Mouse (Mus musculus) mature B cell (primary cell): ENCODE results near the gene Ubc.

Experiments
- in situ Hi-C: fragments of 300-500 bp; cut with MboI; formaldehyde crosslinking; loops from 2 replicates; pipeline ENCODE4 v1.14.3; 2019

The Ubc gene

GRCm38 (mm10) chr5:125382673-125383558 lies 7.1 kb downstream of the Ubc start:
- in situ Hi-C loops = no loop called here

GRCm38 (mm10) chr5:125381954-125382672 lies 7.9 kb downstream of the Ubc start:
- in situ Hi-C loops = no loop called here

- in situ Hi-C loops = no loop called here
Measured at GRCm38 (mm10) chr5:125378919-125379318, 11.1 kb downstream of the Ubc start.

DNA sequence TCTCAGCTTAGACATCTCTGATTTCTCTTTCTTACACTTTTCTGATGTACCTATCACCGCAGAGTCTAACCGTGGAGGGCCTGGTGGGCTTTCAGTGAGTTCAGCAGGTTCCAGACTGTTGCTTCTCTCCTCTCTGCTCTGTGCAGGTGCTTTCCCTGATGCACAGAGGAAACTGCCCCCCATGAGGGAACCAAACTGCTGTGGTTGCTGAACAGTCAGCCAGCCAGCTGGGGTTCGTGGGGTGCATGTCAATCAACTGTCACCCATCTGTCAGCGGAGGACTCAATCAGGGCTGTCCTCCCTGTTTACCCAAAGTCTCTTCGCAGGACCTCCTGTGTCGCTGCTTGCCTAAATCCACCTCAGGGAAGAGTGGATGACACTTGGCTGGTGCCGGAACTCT lies 12.8 kb downstream of the Ubc start:
- in situ Hi-C loops = no loop called here

- in situ Hi-C loops = no loop called here
Measured at GRCm38 (mm10) chr5:125375871-125376270, 14.1 kb downstream of the Ubc start.

- in situ Hi-C loops = no loop called here
Measured at GRCm38 (mm10) chr5:125372027-125372426, 18.0 kb downstream of the Ubc start.

GRCm38 (mm10) chr5:125370950-125371693 lies 18.9 kb downstream of the Ubc start:
- in situ Hi-C loops = no loop called here

DNA sequence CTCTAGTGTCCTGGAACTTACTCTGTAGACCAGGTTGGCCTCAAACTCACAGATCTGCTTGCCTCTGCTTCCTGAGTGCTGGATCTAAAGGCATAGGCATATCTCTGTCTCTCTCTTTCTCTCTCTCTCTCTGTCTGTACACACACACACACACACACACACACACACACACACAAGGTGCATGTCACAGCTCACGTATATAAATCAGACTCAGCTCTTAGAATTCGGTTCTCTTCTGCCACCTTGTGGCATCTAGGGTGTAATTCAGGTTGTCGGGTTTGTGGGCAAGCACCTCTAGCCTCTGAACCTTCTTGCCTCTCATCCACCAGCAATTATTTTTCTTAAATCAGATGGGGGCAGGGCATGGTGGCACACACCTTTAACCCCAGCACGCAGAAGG lies 21.4 kb downstream of the Ubc start:
- in situ Hi-C loops = no loop called here

DNA sequence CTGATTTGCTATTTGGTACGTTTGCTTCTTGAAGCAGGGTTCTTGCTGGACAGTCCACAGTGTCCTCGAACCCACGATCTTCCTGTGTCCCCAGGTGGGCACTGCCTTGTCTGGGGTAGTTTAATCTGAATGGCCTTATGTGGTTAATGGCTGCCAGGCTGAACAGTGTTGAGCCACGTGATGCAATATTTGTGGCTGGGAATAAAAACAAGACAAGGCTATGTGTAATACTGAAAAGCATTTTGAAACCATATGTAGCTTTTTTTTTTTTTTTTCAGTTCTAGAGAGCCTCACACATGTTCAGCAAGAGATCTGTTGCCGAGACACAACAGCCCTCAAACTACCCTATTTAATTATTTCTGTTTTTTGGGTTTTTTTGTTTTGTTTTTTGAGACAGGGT lies 21.8 kb downstream of the Ubc start:
- in situ Hi-C loops = no loop called here

DNA sequence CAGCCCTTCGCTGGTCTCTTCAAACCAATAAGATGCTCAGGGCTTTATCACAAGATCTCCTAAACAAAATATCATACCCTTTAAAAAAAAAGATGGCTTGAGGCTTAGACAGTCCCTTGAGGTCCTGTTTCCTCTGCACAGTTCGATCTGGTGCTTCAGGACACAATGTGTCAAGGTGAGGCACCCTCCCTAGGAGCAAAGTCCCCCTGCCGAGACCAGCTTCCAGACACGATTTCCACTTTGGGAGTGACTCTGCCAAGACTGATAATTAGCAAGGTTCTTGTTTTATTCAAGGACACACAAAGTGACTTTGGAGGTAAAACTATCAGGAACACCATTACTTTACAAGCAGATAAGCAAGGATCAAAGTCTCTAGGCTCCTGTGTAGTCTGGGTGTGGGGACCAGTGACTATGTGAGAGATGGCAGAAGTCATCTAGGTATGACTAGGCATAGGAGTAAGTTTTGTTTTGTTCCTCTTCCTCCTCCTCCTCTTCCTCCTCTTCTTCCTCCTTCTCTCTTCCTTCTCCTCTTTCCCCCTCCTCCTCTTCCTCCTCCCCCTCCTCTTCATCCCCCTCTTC lies 25.1 kb downstream of the Ubc start:
- in situ Hi-C loops = no loop called here

DNA sequence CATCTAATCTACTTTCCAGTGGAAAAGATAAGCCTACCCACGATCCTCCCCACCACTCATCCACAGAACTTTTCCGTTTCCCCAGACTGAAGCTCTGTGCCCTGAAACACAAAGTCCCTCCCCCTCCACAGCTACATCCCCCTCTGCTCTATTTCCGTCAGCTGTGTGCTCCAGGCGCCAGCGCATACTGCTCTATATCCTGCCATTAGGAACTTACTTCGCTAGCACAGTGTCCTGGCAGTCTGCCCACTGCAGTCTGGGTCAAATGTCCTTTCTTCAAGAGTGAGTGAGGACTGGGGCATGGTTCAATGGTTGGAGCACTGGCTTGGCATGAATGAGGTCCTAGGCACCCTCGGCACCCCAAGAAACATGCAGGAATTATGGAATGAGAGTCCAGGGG lies 26.1 kb downstream of the Ubc start:
- in situ Hi-C loops = no loop called here

DNA sequence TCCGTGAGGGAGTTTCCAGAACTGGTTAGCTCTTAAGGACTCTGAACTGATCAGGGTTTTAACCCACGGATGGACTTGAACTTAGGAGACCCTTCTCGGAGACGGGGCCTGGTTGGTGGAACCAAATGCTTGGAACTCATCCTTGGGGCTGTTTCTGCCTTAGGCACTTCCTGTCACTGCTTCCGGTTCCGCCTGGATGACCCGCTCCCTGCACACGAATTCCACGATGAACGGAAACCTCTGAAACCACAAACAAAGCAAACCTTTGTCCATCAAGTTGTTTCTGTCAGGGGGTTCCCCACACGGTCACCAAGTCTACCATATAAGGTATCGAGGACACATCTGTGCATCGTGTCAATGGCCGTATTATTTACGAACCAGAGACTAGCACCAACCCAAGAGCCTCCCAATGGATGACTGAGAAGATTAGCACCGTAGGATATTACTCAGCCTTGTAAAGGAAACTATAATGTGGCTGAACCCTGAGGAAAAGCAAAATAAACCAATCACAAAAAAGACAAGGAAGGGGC lies 29.0 kb downstream of the Ubc start:
- in situ Hi-C loops = no loop called here

DNA sequence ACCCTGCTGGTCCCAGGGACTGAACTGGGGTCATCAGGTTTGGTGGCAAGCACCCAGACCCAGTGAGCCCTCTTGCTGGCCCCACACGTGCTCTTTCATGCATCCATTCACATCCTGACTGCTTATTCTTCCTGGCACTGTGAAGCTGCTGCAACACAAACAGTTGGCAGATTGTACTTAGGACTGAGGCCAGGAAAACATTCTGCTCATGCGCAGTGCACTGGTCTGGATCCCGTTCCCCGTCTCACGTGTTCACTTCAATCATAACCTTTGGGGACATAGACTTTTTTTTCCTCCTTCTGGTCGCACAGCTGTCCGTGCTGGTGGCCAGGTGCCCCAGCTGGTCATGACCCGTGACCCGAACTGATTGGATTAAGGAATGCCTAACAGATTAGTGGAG lies 29.4 kb downstream of the Ubc start:
- in situ Hi-C loops = no loop called here

DNA sequence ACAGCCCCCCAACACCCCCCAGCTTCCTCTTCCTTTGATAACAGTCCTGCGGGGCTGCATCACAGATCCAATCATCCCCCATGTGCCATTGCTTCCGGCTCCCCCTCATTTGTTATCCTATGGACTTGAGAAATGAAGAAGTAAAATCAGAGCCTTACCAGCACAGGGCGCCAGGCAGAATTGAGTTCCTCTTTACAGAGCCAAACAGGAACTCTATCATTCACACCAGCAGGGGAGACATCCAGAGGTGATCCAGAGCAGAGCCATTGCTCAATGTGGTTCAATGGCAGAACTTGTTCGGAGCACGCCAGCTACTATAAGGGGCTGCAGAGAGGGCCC lies 31.8 kb downstream of the Ubc start:
- in situ Hi-C loops = no loop called here

GRCm38 (mm10) chr5:125357543-125358269 lies 32.3 kb downstream of the Ubc start:
- in situ Hi-C loops = no loop called here

- in situ Hi-C loops = no loop called here
Measured at GRCm38 (mm10) chr5:125355650-125356049, 34.4 kb downstream of the Ubc start.

- in situ Hi-C loops = no loop called here
Measured at GRCm38 (mm10) chr5:125354885-125355492, 35.0 kb downstream of the Ubc start.

DNA sequence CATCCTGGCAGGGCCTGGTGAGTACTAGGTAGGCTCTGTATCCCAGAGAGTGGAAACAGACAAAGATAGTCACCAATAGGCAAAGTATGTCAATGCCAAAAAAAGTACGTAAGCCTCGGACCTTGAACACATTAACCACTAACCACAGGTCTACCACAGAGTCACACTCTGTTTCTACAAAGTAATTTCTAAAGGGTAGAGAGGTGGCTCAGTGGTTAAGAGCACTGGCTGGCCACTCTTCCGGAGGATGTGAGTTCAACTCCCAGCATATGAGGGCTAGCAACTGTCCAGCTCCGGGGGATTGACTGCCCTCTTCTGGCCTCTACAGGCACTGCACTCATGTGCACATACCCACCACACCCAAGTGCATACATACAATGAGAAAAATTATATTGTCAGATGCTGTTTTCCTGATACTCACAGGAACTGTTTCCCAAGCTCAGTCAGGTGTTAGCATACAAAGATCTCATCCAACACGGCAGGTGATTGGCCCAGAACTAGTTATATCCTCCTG lies 37.2 kb downstream of the Ubc start:
- in situ Hi-C loops = no loop called here

- in situ Hi-C loops = no loop called here
Measured at GRCm38 (mm10) chr5:125351939-125352338, 38.1 kb downstream of the Ubc start.

DNA sequence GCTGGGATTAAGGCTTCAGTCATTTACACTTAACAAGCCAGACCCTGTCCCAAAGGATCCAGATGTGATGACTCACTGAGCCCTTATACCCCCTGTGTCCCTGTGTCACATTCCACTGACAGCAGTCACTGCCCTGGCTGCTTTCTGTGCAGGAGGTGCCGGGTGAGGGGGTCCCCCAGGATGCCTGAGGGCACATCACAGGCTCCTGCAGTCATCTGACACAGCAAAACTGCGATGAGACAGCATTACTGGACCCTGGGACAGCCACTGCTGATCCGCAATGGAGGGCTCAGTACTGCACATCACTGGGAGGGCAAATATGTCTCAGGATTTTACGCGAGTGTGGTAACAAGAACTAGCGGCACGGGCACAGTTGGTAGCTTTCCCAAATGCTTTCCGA lies 38.9 kb downstream of the Ubc start:
- in situ Hi-C loops = no loop called here

- in situ Hi-C loops = no loop called here
Measured at GRCm38 (mm10) chr5:125349391-125349790, 40.6 kb downstream of the Ubc start.
